Mouse (Mus musculus) heart, embryonic 14.5 days (tissue): Measurements from ENCODE around the gene S100a16. TPM values are rescaled to one million over a fixed set of nuclear protein-coding genes. Genes with fewer than 3 reads are reported as not detected.

Source experiments
- ATAC-seq: fragments of 200-750 bp; cut with Nextera tagmentation; 2 replicates; pipeline ENCODE4 v1.8.0; 2017; ENCODE audit warnings: low read depth, moderate TSS enrichment; ENCODE audit not compliant: insufficient number of reproducible peaks, insufficient read depth, low FRiP score
- H3K27ac ChIP-seq, 2 experiments: fragments of 200-500 bp in 1 of 2; fragments of 300-500 bp in 1 of 2; sonication (generic) in 1 of 2; replicated peaks in 1 of 2; 2 replicates each; pipeline ENCODE4 v1.5.1; 2012 to 2014; ENCODE audit warnings: low read depth in 2 of 2, low read length in 2 of 2, control low read depth in 1 of 2, mild to moderate bottlenecking in 1 of 2, mixed read lengths in 1 of 2; ENCODE audit not compliant: control insufficient read depth in 1 of 2, insufficient read depth in 1 of 2
- H3K27me3 ChIP-seq: fragments of 300-500 bp; sonication (generic); 2 replicates; pipeline ENCODE4 v1.6.1; 2014; ENCODE audit warnings: mild to moderate bottlenecking, low read length, control low read depth; ENCODE audit not compliant: control insufficient read depth, insufficient read depth
- H3K36me3 ChIP-seq: fragments of 300-500 bp; sonication (generic); 2 replicates; pipeline ENCODE4 v1.6.1; 2014; ENCODE audit warnings: mild to moderate bottlenecking, control low read depth, low read length, mixed read lengths; ENCODE audit not compliant: control insufficient read depth, insufficient read depth
- H3K4me1 ChIP-seq, 2 experiments: fragments of 200-500 bp in 1 of 2; fragments of 300-500 bp in 1 of 2; sonication (generic) in 1 of 2; 2 replicates each; pipeline ENCODE4 v1.6.1; 2012 to 2014; ENCODE audit warnings: low read length in 2 of 2, control low read depth in 1 of 2, mixed read lengths in 1 of 2; ENCODE audit not compliant: control insufficient read depth in 2 of 2, insufficient read depth in 2 of 2
- H3K4me2 ChIP-seq: fragments of 300-500 bp; sonication (generic); 2 replicates; pipeline ENCODE4 v1.6.1; 2014; ENCODE audit warnings: mild to moderate bottlenecking, low read length
- H3K4me3 ChIP-seq, 2 experiments: fragments of 200-500 bp in 1 of 2; fragments of 300-500 bp in 1 of 2; sonication (generic) in 1 of 2; 2 replicates each; pipeline ENCODE4 v1.5.1; 2012 to 2014; ENCODE audit warnings: low read length in 2 of 2, mild to moderate bottlenecking in 2 of 2, control low read depth in 1 of 2, low read depth in 1 of 2, moderate library complexity in 1 of 2; ENCODE audit not compliant: control insufficient read depth in 1 of 2, insufficient read depth in 1 of 2
- H3K9ac ChIP-seq: fragments of 300-500 bp; sonication (generic); 2 replicates; pipeline ENCODE4 v1.6.1; 2014; ENCODE audit warnings: mild to moderate bottlenecking, low read length
- H3K9me3 ChIP-seq: fragments of 300-500 bp; sonication (generic); 2 replicates; pipeline ENCODE4 v1.6.1; 2016; ENCODE audit warnings: low read length, control low read depth; ENCODE audit not compliant: control insufficient read depth
- WGBS: fragments of 180-500 bp; shearing (Covaris S2); extraction: QIAGEN DNeasy Blood & Tissue Kit; methylation state at CpG from one replicate; pipeline ENCODE4 v1.1.7; 2014; 5-methylcytosine and 5-hydroxymethylcytosine counted together
- polyA plus RNA-seq: library from polyadenylated mRNA; unstranded; fragments of >200 nt; fragmentation: Nextera tagmentation; extraction: Ambion mirVana; gene quantifications from 2 replicates; pipeline ENCODE4 v1.2.1, GENCODE M21; 2014

S100a16 gene
- polyA plus RNA-seq, 1 experiment from 2014 or later = 84.0 TPM

DNA sequence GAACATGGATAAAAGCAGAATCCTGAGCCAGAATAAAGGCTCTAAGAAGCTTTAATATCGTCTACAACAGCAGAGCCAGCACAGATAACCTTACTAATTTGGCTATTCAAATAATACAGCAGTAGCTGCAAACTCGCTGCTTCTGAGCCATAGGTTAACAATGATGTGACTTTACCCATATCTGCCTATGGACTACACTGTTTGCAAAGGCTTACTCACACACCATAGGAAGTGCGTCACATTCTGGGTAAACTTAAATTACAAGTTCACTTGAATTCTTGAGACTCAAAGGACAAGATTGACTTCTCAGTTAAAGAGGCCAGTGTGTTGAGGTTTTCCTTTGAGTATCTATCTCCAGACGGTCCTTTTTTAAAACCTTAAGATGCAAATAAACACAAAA lies 33.6 kb upstream of the S100a16 start:
- Histone ChIP-seq H3K9me3 (no peaks in the 10 kb centered on the region), H3K9ac (no peak overlapping the region), H3K27me3 (no peaks in the 10 kb centered on the region), H3K4me2 (no peak overlapping the region), H3K4me1 (peaks cover 0 to 9% of the 10 kb centered on the region in 2 experiments; a peak in 2 of 4 replicates), H3K4me3 (no peak overlapping the region), H3K27ac (no peak overlapping the region), H3K36me3 (peaks cover 93% of the 10 kb centered on the region)
- ATAC-seq = no peak
- WGBS = 83% methylated on average over 4 of the region's 4 CpGs

DNA sequence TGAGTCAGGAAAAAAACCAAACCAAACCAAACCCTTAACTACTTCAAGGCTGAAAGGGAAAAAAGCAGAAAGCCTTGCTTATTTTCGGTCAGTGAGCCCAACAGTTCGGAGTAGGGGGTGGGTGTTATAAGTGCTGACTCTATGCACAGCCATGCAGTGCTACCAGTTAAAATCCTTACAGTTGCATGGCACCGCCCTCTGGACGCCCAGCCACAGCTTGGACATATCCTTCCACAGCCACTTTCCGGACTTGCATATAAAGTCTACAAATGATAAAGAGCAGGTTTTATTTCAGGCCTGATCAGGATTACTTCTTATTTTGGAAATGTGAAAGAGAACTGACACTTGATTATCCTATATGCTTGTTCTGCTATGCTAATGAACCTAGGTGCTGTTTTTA lies 31.8 kb upstream of the S100a16 start:
- Histone ChIP-seq H3K36me3 (peaks cover 76% of the 10 kb centered on the region), H3K4me3 (no peak overlapping the region), H3K27ac (no peak overlapping the region), H3K27me3 (no peaks in the 10 kb centered on the region), H3K4me2 (no peak overlapping the region), H3K9ac (no peak overlapping the region), H3K9me3 (no peaks in the 10 kb centered on the region), H3K4me1 (peaks cover 0 to 9% of the 10 kb centered on the region in 2 experiments; a peak in 2 of 4 replicates)
- WGBS = 91% methylated on average over 5 of the region's 5 CpGs
- ATAC-seq = no peak

DNA sequence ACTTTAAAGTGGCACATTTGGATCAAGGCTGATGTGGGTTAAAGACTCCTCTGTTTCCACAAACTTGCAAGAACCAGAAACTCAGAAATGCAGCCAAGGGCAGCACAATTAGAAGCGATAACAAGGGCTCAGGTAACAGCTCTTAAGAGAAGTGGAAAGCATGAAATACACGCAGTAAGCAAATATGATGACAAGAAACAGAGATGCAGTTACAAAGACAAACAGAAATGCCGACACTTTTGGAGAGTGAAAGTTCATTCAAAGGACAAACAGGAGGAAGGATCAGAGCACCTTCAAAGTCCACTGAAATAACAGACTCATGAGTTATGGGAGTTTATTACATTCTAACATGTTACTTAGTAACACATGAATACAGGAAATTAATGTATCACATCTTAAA lies 30.7 kb upstream of the S100a16 start:
- no peaks in the 10 kb centered on the region for H3K9me3 ChIP-seq
- WGBS = 53% methylated on average over 3 of the region's 3 CpGs
- H3K27ac ChIP-seq = no peak overlapping the region
- H3K4me2 ChIP-seq = no peak overlapping the region
- H3K4me3 ChIP-seq = no peak overlapping the region
- no peak overlapping the region for H3K9ac ChIP-seq
- H3K4me1 ChIP-seq = peaks cover 0 to 9% of the 10 kb centered on the region in 2 experiments; a peak in 2 of 4 replicates
- H3K27me3 ChIP-seq = no peaks in the 10 kb centered on the region
- peaks cover 69% of the 10 kb centered on the region for H3K36me3 ChIP-seq
- no peak for ATAC-seq

DNA sequence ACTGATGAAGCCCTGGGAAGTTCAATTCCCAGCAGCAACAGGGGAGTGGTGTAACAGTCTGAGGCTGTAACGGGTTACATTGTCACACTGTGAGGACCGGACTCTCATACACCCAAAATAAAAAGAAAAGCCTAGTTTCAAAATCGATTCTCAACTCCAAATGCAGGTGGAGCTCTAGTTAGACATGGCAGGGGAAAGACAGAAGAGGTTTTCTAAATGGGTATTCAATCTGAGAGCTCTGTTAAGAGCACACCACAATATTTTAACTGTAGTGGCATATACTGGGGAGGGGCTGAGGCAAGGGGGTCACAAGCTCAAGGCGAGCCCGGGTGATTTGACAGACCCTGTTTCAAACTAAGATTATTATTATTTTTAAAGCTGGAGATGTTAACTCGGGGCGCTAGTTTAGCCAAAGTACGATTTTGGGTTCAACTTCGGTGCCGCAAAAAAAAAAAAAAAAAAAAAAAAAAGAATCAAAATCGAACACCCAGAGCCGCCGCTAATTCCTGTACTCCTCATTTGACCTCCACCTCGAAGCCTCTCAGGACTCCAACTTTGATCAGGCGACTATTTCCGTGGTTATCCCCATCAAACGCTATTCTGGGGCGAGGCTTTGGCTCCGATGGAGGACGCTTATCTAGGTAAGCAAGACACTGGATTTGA lies 28.6 kb upstream of the S100a16 start:
- WGBS = 4% methylated on average over 20 of the region's 20 CpGs
- no peaks in the 10 kb centered on the region for H3K9me3 ChIP-seq
- H3K36me3 ChIP-seq = peaks cover 49% of the 10 kb centered on the region
- H3K4me1 ChIP-seq = peaks cover 5 to 18% of the 10 kb centered on the region in 2 experiments
- ATAC-seq = no peak
- H3K9ac ChIP-seq = peak overlapping the region; percentile 95
- peak overlapping the region; percentile 84 for H3K4me2 ChIP-seq
- peak overlapping the region; percentile 73 to 92 for H3K4me3 ChIP-seq
- no peaks in the 10 kb centered on the region for H3K27me3 ChIP-seq
- peak overlapping the region in 1 of 2 experiments; percentile 94; a peak in 3 of 4 replicates for H3K27ac ChIP-seq

DNA sequence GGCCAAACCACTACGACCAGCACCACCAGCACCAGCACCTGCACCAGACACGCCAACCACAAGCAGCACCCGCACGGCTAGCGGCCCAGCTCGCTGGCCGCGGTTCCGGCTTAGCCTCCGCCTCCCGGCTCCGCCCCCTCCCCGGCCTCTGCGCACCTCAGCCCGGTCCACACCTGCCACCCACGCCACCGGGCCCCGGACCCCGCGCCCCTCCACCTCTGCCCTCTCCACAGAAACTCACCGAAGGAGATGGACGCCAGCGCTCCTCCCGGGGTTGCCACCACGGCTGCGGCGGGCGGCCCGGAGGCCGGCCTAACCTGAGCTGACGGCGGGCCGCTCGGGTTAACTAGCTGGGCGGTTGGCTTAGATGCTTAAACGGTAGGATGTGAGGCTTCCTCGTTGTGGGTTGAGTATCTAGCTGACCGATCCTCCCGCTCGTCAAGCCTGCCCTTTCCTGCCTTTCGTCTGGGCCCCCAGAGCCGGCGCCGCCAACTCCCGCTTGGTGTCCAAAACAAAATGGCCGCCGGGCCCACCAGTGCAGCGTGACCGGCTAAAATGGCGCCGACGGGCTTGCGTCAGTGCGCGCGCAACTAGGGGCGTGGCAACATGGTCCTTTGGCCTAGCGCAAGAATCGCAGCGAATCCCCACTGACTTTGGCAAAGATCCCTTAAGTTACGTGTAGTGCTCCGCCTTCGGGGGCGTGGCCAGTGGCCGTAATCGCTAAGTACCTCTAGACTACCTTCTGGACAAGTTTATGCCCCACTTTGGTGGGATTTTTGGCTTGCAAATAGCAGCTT lies 27.9 kb upstream of the S100a16 start, which contains the start of gene Chtop:
TSS of gene Chtop (minus strand) at position 549 of the 797 bp plus-strand sequence.
- ATAC-seq = peak; percentile 87

DNA sequence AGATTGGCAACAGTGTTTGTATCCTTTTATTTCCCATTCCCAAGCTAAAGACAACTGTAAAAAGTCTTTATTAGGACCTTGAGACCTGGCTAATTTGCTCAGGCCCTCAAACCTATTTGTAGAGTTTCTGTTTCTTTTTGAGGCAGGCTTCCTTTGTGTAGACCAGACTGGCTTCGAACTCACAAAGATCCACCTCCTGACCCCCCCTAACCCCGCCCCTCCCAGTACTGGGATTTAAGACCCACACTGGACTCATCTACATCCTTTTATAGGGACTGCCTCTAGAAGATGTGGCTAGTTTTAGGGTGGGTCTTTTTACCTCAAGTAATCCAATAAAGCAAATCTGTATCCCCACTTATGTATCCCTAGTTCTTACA lies 27.3 kb upstream of the S100a16 start:
- H3K4me3 ChIP-seq = peak overlapping the region; percentile 18 to 92; a peak in 2 of 4 replicates
- peaks cover 36% of the 10 kb centered on the region for H3K36me3 ChIP-seq
- peak overlapping the region; percentile 84 for H3K4me2 ChIP-seq
- H3K9ac ChIP-seq = peak overlapping the region; percentile 41; the same call in 1 of the 2 replicates
- peak overlapping the region; percentile 74 to 94 for H3K27ac ChIP-seq
- H3K4me1 ChIP-seq = peaks cover 9 to 21% of the 10 kb centered on the region in 2 experiments
- WGBS = 33% methylated on average over 2 of the region's 2 CpGs
- H3K27me3 ChIP-seq = no peaks in the 10 kb centered on the region
- H3K9me3 ChIP-seq = no peaks in the 10 kb centered on the region
- ATAC-seq = no peak

More for the DNA sequence above, 27.9 kb upstream of the S100a16 start, which contains the start of gene Chtop:
- Histone ChIP-seq H3K4me2 (peak within 1 kb of the TSS; percentile 84), H3K36me3 (peaks cover 42% of the 10 kb centered on the region), H3K27ac (peak within 1 kb of the TSS; percentile 83 to 94), H3K9me3 (no peaks in the 10 kb centered on the region), H3K9ac (peak within 1 kb of the TSS; percentile 95), H3K4me1 (peaks cover 9 to 21% of the 10 kb centered on the region in 2 experiments), H3K4me3 (peak within 1 kb of the TSS; percentile 73 to 92), H3K27me3 (no peaks in the 10 kb centered on the region)
- WGBS = under 1% methylated on average over 65 of the region's 66 CpGs

DNA sequence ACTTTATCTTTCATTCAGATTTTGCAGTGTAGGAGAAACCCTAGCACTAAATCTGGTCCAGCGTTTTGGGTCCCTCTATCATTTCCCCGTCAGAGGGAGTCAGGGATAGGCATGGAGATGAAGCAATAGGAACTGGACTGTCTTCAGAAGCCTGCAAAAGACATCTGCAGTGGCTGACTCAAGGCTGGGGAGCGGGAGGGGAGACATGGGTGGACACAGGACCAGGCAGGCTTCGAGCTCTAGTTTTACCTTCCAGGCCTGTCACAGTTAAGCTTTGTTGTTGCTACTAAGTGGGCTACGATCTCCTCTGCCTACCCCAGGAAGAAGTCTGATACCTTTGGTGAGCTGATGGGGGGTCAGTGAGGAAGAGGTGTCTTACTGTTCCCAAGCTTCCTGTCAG lies 24.8 kb upstream of the S100a16 start:
- Histone ChIP-seq H3K9ac (no peak overlapping the region), H3K4me3 (no peak overlapping the region), H3K4me1 (peaks cover 14 to 29% of the 10 kb centered on the region in 2 experiments), H3K36me3 (peaks cover 22% of the 10 kb centered on the region), H3K27ac (no peak overlapping the region), H3K4me2 (no peak overlapping the region), H3K9me3 (no peaks in the 10 kb centered on the region), H3K27me3 (no peaks in the 10 kb centered on the region)
- no peak for ATAC-seq
- whole genome bisulfite sequencing = 75% methylated on average over 5 of the region's 5 CpGs
